Mouse (Mus musculus): ENCODE measurements around the gene Apof.
A peak's percentile ranks its signal among the peaks of the same experiment; 100 is the strongest.

Apof gene

DNA sequence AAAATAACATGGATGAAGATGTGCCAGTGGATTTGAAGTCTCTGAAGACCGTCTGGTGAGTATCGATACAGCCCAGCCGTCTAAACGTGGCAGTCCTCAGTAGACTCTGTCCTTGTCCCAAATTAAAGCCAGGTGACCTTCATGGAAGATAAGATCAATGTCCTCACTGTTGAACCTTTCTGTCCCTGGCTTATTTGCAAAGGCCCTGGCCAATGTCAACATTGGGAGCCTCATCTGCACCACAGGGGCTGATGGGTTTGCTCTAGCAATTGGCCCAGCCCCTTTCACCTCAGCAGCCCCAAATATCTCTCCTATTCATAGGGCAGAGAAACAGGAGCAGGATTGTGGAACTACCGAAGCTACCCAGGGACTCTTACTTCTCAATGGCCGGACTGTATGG lies at the start of gene Apof:
Gene Apof, plus strand, starts transcription at position 301 of the 400 bp plus-strand sequence.
- no peak for DNase-seq (ENCODE audit: low read depth, low spot score)

GRCm38 (mm10) chr10:128221533-128222286 lies 46.8 kb upstream of the Apof start:
- DNase-seq (ENCODE audit: low read depth, low spot score), result peak; percentile 58

DNA sequence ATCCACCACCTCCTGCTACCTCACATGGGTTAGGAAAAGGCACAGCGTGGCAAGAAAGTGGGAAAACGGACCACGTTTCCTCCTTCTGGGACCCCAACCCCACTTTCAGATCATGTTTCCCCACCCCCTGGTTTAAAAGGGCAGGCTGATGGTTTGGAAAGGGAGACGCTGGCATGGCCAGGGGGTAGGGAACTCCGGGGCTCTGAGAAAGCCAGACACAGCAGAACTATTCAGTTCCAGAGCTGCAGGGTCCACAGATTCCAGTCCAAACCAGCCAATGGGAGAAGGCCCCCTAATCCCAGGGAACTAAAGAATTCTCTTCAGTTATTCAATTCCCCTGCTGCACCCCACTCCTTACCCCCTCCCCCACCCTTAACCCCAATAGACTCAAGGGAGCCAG lies 43.4 kb upstream of the Apof start:
- DNase-seq (ENCODE audit: low read depth, low spot score), result no peak

DNA sequence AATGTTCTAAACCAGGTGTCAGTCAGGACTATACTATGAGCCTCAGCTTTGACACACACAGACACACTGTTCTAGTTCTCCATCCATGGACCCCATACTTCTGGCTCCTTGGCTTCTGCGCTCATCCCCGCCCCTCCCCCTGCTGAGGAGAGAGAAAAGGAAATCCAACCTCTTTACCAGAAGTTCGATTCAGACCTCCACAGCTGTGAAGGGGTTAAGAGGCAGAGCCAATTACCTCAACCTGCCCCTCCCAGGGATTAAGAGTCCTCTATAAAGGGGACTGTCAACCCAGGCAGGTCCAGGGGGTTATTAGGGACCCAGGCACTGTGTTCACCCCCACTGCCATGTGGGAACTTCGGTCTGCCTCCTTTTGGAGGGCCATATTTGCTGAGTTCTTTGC lies 42.9 kb upstream of the Apof start, which contains the start of gene Mip:
Gene Mip, plus strand, starts transcription at position 301 of the 400 bp plus-strand sequence.
- DNase-seq (ENCODE audit: low read depth, low spot score), result no peak

- DNase-seq (ENCODE audit: low read depth, low spot score), result no peak
These were observed 40.9 kb upstream of the Apof start for GRCm38 (mm10) chr10:128227592-128227991.

DNA sequence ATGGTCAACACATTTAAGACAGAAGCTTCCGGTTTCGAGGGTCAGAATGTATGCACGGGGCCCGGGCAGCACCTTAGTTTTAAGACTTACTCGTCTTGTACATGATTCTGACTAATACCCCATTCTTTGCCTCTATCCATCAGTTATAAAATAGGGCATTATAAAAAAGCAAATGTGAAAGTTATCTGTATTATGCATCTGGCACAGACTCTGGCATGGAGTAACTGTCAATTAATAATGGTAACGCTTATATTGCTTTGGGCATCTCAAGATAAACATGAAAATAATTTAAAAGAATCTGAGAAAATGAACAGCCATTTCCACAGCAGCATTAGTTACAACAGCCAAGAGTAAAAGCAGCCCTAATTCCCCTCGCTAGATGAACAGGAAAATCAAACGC lies 40.5 kb upstream of the Apof start:
- no peak for DNase-seq (ENCODE audit: low read depth, low spot score)

DNA sequence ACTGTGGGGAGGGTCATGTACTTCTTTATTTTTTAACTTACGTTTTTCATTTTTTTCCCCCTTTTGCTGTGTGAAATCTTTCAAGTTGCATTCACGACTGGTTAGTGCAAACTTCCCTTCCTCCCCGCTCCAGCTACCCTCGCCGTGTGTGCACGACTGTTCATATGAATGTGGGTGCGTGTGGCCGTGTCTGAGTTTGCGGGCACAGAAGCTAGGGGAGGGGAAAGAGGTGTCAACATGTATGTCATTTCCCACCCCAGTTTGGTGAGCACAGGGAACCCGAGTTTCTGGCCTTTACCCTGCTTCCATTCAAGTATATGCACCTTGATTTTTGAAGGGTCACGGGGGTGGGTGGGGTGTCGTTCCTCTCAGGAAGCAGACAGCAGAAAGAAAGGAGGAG lies 37.9 kb upstream of the Apof start:
- DNase-seq (ENCODE audit: low read depth, low spot score), result no peak

DNA sequence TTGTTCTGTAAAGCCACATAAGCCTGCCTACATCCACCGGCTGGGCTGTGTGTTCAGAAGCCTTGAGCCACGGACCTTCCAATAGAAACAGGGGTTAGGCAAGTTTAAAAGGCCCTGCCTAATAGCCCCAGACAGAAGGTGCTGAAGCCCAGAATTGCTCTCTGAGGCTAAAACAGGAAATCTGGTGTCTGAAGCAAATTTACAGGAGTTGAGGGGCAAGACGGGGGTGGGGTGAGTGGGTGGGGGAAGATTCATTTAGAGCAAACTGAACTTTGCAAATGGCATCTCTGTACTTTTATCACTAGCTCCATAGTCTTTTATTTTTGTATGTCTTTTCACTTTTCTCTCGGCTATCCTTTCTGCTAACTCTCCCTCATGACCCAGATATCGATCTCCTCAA lies 37.3 kb upstream of the Apof start:
- no peak for DNase-seq (ENCODE audit: low read depth, low spot score)

GRCm38 (mm10) chr10:128231697-128232419 lies 36.6 kb upstream of the Apof start, which contains the start of gene Timeless:
Timeless (plus strand) TSS chr10:128232065.
- peak; percentile 83 for DNase-seq (ENCODE audit: low read depth, low spot score)

- DNase-seq (ENCODE audit: low read depth, low spot score), result peak; percentile 92
These were observed 36.0 kb upstream of the Apof start for GRCm38 (mm10) chr10:128232420-128232985.

DNA sequence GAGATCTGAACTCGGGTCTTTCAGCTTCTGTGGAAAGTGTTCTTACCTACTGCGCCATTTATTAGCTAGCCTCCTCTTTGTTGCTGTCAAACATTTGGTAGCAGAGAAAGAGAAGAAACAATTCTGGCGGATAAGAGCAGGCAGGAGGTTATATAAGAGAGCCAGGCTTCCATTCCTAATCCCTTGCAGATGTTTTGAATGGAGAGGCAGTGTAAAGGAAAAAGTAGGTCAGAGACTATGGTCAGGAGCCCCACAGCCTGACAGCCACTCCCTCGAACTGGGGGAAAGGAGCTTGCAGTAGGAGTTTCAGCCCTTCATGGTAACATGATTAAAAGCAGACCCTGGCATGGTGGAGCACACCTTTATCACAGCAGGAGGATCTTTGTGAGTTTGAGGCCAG lies 32.1 kb upstream of the Apof start:
- no peak for DNase-seq (ENCODE audit: low read depth, low spot score)

DNA sequence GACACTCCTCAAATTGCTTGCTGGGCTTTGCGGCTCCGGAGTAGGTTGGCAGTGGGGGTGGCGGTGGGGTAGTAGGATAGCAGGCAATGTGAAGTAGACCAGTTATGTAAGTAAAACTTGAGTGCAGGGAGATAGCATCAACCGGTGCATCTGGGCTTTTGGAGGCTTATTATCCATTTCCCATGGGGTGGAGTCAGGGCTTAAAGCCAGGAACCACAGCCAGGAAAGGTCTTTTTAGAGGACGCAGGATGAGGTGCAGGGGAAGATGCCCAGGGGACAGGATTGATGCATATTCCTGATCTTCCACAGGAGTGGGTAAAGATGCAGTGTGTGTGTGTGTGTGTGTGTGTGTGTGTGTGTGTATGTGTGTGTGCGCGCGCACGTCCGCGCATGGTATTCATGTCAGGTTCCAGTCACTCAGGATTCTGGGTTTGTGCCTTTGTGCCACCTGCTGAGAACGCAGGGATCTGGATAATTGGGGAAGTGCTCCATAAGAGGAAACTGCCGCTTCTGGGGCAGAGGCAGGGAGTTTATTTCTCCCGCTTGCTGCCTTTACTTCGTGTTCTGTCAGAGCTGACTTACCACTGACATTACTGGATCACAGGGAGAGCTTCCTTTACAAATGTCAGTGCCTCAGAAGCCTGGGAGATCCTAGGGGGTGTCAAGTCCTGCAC lies 30.5 kb upstream of the Apof start:
- no peak for DNase-seq (ENCODE audit: low read depth, low spot score)

GRCm38 (mm10) chr10:128239140-128239539 lies 29.3 kb upstream of the Apof start:
- no peak for DNase-seq (ENCODE audit: low read depth, low spot score)

- DNase-seq (ENCODE audit: low read depth, low spot score), result no peak
These were observed 28.3 kb upstream of the Apof start for GRCm38 (mm10) chr10:128240131-128240530.

DNA sequence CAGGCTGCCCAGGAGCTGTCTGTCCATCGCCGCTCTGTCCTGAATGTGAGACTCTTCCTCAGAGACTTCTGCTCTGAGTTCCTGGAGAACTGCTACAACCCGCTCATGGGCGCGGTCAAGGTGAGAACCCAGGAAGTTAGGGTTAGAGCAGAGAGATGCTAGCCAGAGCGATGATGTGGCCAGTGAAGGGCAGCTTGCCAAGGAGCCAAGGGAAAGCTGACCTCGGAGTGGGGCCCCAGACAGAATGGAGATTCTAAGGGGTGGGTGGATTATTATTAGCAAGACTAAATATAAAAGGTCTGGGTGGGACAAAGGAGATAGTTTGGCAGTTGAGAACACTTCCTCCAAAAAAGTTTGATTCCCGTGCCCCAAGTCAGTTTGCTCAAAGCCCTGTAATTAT lies 25.2 kb upstream of the Apof start:
- no peak for DNase-seq (ENCODE audit: low read depth, low spot score)

DNA sequence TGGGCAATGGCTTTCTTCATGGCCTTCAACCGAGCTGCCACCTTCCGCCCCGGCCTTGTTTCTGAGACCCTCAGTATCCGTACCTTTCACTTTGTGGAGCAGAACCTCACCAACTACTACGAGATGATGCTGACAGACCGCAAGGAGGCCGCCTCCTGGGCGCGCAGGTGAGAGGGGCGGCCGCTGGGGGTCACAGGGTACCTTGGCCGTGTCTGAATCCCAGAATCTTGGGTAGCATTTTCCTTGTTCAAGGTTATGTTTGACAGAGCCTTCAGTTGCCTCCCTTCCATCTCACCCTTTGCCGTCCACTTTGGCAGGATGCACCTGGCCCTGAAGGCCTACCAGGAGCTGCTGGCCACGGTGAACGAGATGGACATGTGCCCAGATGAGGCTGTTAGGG lies 24.4 kb upstream of the Apof start:
- no peak for DNase-seq (ENCODE audit: low read depth, low spot score)

DNA sequence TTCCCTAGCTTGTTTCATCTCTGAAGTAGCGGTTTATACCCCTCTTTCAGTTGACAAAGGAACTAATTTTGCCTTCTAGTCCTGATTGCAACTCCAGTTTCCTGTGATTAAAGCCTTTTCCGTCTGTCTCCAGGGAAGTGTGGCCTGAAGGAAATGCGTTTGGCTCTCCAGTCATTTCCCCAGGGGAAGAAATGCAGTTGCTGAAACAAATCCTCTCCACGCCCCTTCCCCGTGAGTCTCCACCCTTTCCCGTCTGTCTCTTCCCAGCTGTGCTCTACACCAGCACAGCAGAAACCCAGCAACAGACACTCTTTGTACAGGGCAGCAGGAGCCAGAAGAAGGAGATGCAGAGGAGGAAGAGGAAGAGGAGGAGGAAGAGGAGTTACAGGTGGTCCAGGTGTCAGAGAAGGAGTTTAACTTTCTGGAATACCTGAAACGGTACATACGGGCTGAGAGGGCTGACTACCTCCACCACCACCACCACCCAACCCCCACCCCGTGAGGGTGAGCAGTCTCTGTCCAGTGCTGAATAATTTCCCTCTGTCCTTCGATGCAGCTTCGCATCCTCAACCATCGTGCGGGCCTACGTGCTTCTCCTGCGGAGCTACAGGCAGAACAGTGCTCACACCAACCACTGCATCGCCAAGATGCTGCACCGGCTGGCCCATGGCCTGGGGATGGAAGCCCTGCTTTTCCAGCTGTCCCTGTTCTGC lies 21.3 kb upstream of the Apof start:
- peak; percentile 92 for DNase-seq (ENCODE audit: low read depth, low spot score)

GRCm38 (mm10) chr10:128250565-128250964 lies 17.9 kb upstream of the Apof start:
- no peak for DNase-seq (ENCODE audit: low read depth, low spot score)

GRCm38 (mm10) chr10:128253677-128254255 lies 14.7 kb upstream of the Apof start, which contains the start of gene Apon:
Apon (plus strand) TSS chr10:128254096.
- no peak for DNase-seq (ENCODE audit: low read depth, low spot score)

DNA sequence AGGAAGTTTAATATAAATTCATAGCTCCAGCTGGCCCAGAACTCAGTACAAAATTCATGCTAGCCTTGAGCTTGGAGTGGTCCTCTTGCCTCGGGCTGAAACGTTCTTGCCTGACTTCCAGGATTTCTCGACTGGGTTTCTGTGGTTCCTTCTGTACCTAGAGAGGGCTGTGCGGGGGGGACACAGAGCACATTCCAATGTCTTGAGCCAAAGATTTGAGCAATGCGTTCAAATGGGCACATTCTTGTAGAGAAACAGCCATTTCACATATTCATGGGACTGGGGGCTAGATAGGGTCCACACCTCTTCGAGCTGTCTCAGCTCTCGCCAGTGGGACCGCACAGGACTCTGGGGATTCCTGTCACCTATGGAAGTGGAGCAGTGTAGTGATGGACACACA lies 12.5 kb upstream of the Apof start:
- DNase-seq (ENCODE audit: low read depth, low spot score), result no peak

DNA sequence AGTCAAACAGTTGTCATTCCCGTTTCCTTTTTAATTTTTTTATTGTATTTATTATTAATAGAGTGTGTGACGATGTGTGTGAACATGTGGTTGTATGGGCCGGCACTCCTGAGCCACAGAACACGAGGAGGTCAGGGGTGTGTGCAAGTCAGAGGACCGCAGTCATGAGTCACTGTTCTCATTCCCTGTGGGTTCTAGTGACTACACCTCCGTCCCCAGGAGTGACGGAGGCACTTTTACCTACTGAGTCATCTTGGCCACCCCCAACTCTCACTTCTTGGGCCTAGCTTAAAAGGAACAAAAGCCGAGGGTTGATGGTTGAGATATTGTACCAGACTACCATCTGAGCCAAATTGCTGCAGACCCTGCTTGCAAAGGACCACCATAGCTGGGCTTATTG lies 12.1 kb upstream of the Apof start:
- no peak for DNase-seq (ENCODE audit: low read depth, low spot score)

All from R1 (cell line).